Mouse (Mus musculus) intestine, embryonic 14.5 days (tissue): Measurements from ENCODE around the gene Pla2g4e. TPM values are rescaled to one million over a fixed set of nuclear protein-coding genes. Genes with fewer than 3 reads are reported as not detected.

Source experiments
- ATAC-seq: fragments of 200-750 bp; cut with Nextera tagmentation; replicated peaks from 2 replicates; pipeline ENCODE4 v1.8.0; 2017; ENCODE audit warnings: low read depth, moderate number of reproducible peaks, moderate TSS enrichment, moderate library complexity; ENCODE audit not compliant: low FRiP score, low TSS enrichment
- DNase-seq: peaks from one replicate; pipeline ENCODE4 v3.0.0-alpha.2; 2018; ENCODE audit warnings: low spot score
- H3K27ac ChIP-seq: fragments of 300-500 bp; sonication (generic); 2 replicates; pipeline ENCODE4 v1.5.1; 2014; ENCODE audit warnings: low read depth, mild to moderate bottlenecking, control low read depth
- H3K27me3 ChIP-seq: fragments of 300-500 bp; sonication (generic); replicated peaks from 2 replicates; pipeline ENCODE4 v1.6.1; 2014; ENCODE audit warnings: low read length, control low read depth; ENCODE audit not compliant: control insufficient read depth, insufficient read depth
- H3K36me3 ChIP-seq: fragments of 300-500 bp; sonication (generic); 2 replicates; pipeline ENCODE4 v1.6.1; 2014; ENCODE audit warnings: low read length, control low read depth; ENCODE audit not compliant: control insufficient read depth, insufficient read depth
- H3K4me1 ChIP-seq: fragments of 300-500 bp; sonication (generic); replicated peaks from 2 replicates; pipeline ENCODE4 v1.6.1; 2014; ENCODE audit warnings: low read length, control low read depth, mixed read lengths; ENCODE audit not compliant: control insufficient read depth, insufficient read depth
- H3K4me2 ChIP-seq: fragments of 300-500 bp; sonication (generic); 2 replicates; pipeline ENCODE4 v1.6.1; 2014; ENCODE audit warnings: low read length
- H3K4me3 ChIP-seq: fragments of 300-500 bp; sonication (generic); 2 replicates; pipeline ENCODE4 v1.5.1; 2014; ENCODE audit warnings: low read depth, low read length, control low read depth, mixed read lengths
- H3K9ac ChIP-seq: fragments of 300-500 bp; sonication (generic); 2 replicates; pipeline ENCODE4 v1.6.1; 2014; ENCODE audit warnings: mild to moderate bottlenecking, low read length
- H3K9me3 ChIP-seq: fragments of 300-500 bp; sonication (generic); 2 replicates; pipeline ENCODE4 v1.6.1; 2016; ENCODE audit warnings: low read length, control low read depth; ENCODE audit not compliant: control insufficient read depth
- WGBS: fragments of 180-500 bp; shearing (Covaris S2); extraction: QIAGEN DNeasy Blood & Tissue Kit; methylation state at CpG from one replicate; pipeline ENCODE4 v1.1.7; 2014; 5-methylcytosine and 5-hydroxymethylcytosine counted together
- polyA plus RNA-seq: library from polyadenylated mRNA; unstranded; fragments of >200 nt; fragmentation: Nextera tagmentation; extraction: Ambion mirVana; gene quantifications from 2 replicates; pipeline ENCODE4 v1.2.1, GENCODE M21; 2014

Gene Pla2g4e
- polyA plus RNA-seq, 1 experiment from 2014 or later = 0.05 TPM

- no peak overlapping the region for H3K27ac ChIP-seq
- ATAC-seq (no peak), DNase-seq (no peak)
- H3K9ac ChIP-seq = no peak overlapping the region
- H3K9me3 ChIP-seq = no peaks in the 10 kb centered on the region
- 42% methylated on average over 2 of the region's 2 CpGs for WGBS
- no peak overlapping the region for H3K4me2 ChIP-seq
- no peak overlapping the region for H3K4me3 ChIP-seq
- H3K36me3 ChIP-seq = no peaks in the 10 kb centered on the region
- no peaks in the 10 kb centered on the region for H3K27me3 ChIP-seq
- no peaks in the 10 kb centered on the region for H3K4me1 ChIP-seq
Observed at GRCm38 (mm10) chr2:120147364-120147763, 97.8 kb downstream of the Pla2g4e start.

DNA sequence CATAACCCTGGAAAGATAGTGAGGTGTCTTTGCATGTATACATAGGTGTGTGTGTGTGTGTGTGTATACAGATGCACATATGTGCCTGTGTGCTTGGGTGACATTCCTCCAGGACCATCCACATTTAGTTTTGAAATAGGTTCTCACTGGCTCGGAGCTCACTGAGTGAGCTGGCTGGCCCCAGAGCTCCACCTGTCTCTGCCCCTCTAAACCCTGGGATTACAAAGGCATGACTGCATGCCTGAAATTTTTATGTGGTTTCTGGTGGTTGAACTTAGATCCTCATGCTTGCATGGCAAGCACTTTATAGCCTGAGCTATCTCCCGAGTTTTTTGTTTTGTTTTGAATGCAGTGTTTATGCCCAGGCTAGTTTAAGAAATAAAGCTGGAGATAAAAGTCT lies 98.6 kb downstream of the Pla2g4e start:
- no peaks in the 10 kb centered on the region for H3K27me3 ChIP-seq

GRCm38 (mm10) chr2:120144390-120144789 lies 100.7 kb downstream of the Pla2g4e start:
- Histone ChIP-seq H3K27me3 (no peaks in the 10 kb centered on the region), H3K9me3 (no peaks in the 10 kb centered on the region), H3K4me3 (no peak overlapping the region), H3K4me2 (no peak overlapping the region), H3K27ac (no peak overlapping the region), H3K36me3 (no peaks in the 10 kb centered on the region), H3K4me1 (no peaks in the 10 kb centered on the region), H3K9ac (no peak overlapping the region)
- ATAC-seq (no peak), DNase-seq (no peak)
- WGBS = 91% methylated on average over 4 of the region's 4 CpGs

More for the DNA sequence above, 98.6 kb downstream of the Pla2g4e start:
- Histone ChIP-seq H3K4me2 (no peak overlapping the region), H3K4me3 (no peak overlapping the region), H3K36me3 (no peaks in the 10 kb centered on the region), H3K9me3 (no peaks in the 10 kb centered on the region), H3K4me1 (no peaks in the 10 kb centered on the region), H3K9ac (no peak overlapping the region), H3K27ac (no peak overlapping the region)
- DNase-seq = no peak
- WGBS = 55% methylated on average over 2 of the region's 2 CpGs
- no peak for ATAC-seq

GRCm38 (mm10) chr2:120142336-120142735 lies 102.8 kb downstream of the Pla2g4e start:
- no peak overlapping the region for H3K4me2 ChIP-seq
- H3K36me3 ChIP-seq = no peaks in the 10 kb centered on the region
- no peaks in the 10 kb centered on the region for H3K27me3 ChIP-seq
- H3K27ac ChIP-seq = no peak overlapping the region
- H3K9ac ChIP-seq = no peak overlapping the region
- no peaks in the 10 kb centered on the region for H3K4me1 ChIP-seq
- WGBS = 81% methylated on average over 5 of the region's 5 CpGs
- ATAC-seq = no peak
- H3K4me3 ChIP-seq = no peak overlapping the region
- no peaks in the 10 kb centered on the region for H3K9me3 ChIP-seq
- no peak for DNase-seq

- Histone ChIP-seq H3K4me2 (no peak overlapping the region), H3K36me3 (no peaks in the 10 kb centered on the region), H3K27me3 (no peaks in the 10 kb centered on the region), H3K9me3 (no peaks in the 10 kb centered on the region), H3K4me1 (no peaks in the 10 kb centered on the region), H3K9ac (no peak overlapping the region), H3K27ac (no peak overlapping the region), H3K4me3 (no peak overlapping the region)
- WGBS = 78% methylated on average over 1 of the region's 1 CpGs
- no peak for ATAC-seq
- no peak for DNase-seq
Observed at GRCm38 (mm10) chr2:120141671-120142070, 103.5 kb downstream of the Pla2g4e start.

DNA sequence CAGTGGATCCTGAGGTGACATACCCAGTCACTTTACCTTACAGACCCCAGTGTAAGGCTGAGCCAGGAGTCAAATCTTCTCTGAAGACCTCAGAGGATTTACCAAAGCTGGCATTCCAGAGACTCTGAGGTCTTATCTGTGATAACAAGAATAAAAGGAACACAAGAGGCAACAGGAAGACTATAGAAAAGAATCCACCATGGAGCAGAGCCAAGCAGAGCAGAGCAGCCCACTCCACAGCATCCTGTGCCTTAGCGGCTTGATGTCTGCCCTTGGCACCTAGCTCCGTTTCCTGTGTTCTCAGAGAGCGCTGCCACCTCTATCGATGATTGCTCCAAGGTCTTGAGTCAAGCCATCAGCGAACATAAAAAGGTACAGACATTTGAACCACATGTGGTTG lies 104.8 kb downstream of the Pla2g4e start:
- H3K9me3 ChIP-seq = no peaks in the 10 kb centered on the region
- H3K27ac ChIP-seq = no peak overlapping the region
- H3K4me1 ChIP-seq = no peaks in the 10 kb centered on the region
- H3K27me3 ChIP-seq = no peaks in the 10 kb centered on the region
- DNase-seq (no peak), ATAC-seq (no peak)
- no peak overlapping the region for H3K4me2 ChIP-seq
- no peaks in the 10 kb centered on the region for H3K36me3 ChIP-seq
- H3K4me3 ChIP-seq = no peak overlapping the region
- no peak overlapping the region for H3K9ac ChIP-seq
- 85% methylated on average over 5 of the region's 5 CpGs for WGBS

DNA sequence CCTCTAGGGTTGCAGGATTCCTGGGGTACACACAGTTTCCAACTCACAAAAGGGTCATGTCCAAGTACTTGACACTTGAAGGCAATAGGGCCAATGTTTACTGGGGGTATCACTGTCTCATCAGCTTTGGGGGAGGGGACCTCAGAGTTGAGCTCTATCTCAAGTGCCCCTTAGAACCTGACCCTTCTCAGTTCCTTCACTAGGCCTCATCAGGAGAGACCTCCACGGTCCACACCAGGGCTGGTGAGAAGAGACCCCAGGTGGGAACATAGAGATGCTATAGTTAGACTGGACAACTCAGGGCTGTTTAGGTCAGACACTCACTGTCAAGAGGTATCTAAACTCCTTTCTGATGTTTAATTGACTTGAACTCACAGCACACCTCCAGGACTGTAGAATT lies 106.0 kb downstream of the Pla2g4e start:
- WGBS = 86% methylated on average over 1 of the region's 1 CpGs
- no peak for DNase-seq
- no peak for ATAC-seq

DNA sequence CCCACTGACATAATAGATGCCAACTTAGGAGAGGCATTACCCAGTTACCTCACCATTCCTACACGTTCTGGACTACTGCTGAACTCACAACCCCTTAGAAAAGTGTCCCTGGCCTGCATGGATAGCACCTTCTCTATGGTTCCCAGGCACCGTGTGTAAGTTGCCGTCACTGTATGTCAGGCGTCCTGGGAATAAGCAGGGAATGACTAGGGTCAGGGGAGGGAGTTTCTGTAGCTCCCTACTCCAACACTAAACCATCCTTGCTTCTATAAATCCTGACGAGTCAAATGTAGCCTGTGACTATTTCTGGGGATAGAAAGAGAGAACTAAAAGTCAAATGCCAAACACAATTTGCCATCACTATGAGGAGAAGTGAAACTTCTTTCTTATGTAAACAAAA lies 107.9 kb downstream of the Pla2g4e start:
- no peak overlapping the region for H3K4me2 ChIP-seq
- H3K27me3 ChIP-seq = no peaks in the 10 kb centered on the region
- WGBS = 68% methylated on average over 5 of the region's 5 CpGs
- no peak overlapping the region for H3K4me3 ChIP-seq
- H3K27ac ChIP-seq = no peak overlapping the region
- no peak for ATAC-seq
- no peak for DNase-seq
- no peaks in the 10 kb centered on the region for H3K9me3 ChIP-seq
- no peaks in the 10 kb centered on the region for H3K4me1 ChIP-seq
- H3K9ac ChIP-seq = no peak overlapping the region
- H3K36me3 ChIP-seq = no peaks in the 10 kb centered on the region

More for the DNA sequence above, 106.0 kb downstream of the Pla2g4e start:
- H3K4me2 ChIP-seq = no peak overlapping the region
- H3K36me3 ChIP-seq = no peaks in the 10 kb centered on the region
- no peak overlapping the region for H3K4me3 ChIP-seq
- no peaks in the 10 kb centered on the region for H3K4me1 ChIP-seq
- H3K9ac ChIP-seq = no peak overlapping the region
- H3K9me3 ChIP-seq = no peaks in the 10 kb centered on the region
- no peaks in the 10 kb centered on the region for H3K27me3 ChIP-seq
- H3K27ac ChIP-seq = no peak overlapping the region

DNA sequence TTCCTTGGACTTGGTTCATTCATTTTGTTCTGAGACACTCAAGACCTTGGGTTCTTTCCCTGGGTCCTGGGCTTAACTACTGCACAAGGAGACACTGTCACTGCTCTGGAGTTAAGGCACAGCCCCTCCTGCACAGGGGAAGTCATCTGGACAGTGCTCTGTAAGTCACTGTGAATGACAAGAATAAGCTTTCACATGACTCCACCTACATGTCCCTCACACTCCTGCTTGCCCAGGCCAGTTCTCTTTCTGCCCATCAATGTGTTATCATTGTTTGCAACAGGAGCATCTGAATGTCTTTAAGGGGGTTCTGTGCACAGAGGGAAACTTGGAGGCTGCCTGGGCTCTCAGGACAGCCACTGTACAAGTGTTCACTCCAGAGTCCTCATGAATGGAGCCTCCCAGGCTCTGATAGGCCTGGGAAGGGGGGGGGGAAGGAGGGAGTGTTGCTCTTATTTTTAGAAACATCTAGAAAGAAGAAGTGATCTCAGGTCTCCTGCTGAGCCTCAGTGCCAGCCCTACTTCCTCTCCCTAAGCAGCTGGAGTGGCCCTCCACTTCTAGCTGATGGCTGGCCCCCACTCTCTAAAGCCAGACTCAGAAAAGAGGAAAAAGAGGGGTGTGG lies 110.6 kb downstream of the Pla2g4e start:
- no peaks in the 10 kb centered on the region for H3K36me3 ChIP-seq
- no peaks in the 10 kb centered on the region for H3K9me3 ChIP-seq
- no peaks in the 10 kb centered on the region for H3K27me3 ChIP-seq
- H3K27ac ChIP-seq = no peak overlapping the region
- ATAC-seq = no peak
- H3K4me3 ChIP-seq = no peak overlapping the region
- no peak overlapping the region for H3K4me2 ChIP-seq
- no peak for DNase-seq
- peaks cover 8% of the 10 kb centered on the region for H3K4me1 ChIP-seq
- H3K9ac ChIP-seq = no peak overlapping the region
